Mouse (Mus musculus) ES-E14 (cell line): Measurements from ENCODE around the gene Aldh1l1.

Source experiments
- CHD2 ChIP-seq: IDR thresholded peaks from 2 replicates; pipeline ENCODE4 v1.6.1; 2014; ENCODE audit warnings: mild to moderate bottlenecking, low read depth, low read length, inconsistent platforms
- ZC3H11A ChIP-seq: IDR thresholded peaks from 2 replicates; pipeline ENCODE4 v1.6.1; 2012; ENCODE audit warnings: low read depth, mild to moderate bottlenecking, inconsistent platforms, low read length, borderline replicate concordance

- TF ChIP-seq CHD2 = no peak
- no peak for TF ChIP-seq ZC3H11A
Measured at GRCm38 (mm10) chr6:90453751-90454150, 32.5 kb upstream of the Aldh1l1 start.
